Mouse (Mus musculus): ENCODE measurements around the gene Tnfsf8.

Tnfsf8 gene

GRCm38 (mm10) chr4:63860688-63861540 lies at the start of gene Tnfsf8:
Gene Tnfsf8, minus strand, starts transcription at chr4:63861347.
- no peak for DNase-seq (ENCODE audit: low spot score)

- DNase-seq (ENCODE audit: low spot score), result no peak
These were observed 47.4 kb upstream of the Tnfsf8 start for GRCm38 (mm10) chr4:63908511-63908910.

GRCm38 (mm10) chr4:63907473-63907872 lies 46.3 kb upstream of the Tnfsf8 start:
- DNase-seq (ENCODE audit: low spot score), result no peak

DNA sequence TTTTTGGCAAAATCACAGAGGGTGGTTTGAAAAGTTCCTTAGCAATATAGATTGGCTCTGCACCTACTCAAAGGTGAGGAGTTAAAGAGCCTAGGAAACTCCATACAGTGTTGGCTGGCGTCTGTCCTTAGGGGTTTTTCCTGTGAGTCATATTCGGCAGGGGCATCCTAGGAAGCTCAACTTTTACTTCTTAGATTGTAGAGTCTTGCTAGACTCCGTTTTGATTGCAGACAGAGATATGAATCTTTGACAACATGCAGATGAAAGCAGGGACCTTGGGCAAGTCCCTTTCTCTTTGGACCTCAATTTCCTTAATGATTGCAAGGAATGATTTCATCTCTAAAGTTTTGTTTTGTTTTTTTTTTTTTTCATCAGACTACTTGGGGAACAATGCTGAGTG lies 44.9 kb upstream of the Tnfsf8 start:
- DNase-seq (ENCODE audit: low spot score), result no peak

DNA sequence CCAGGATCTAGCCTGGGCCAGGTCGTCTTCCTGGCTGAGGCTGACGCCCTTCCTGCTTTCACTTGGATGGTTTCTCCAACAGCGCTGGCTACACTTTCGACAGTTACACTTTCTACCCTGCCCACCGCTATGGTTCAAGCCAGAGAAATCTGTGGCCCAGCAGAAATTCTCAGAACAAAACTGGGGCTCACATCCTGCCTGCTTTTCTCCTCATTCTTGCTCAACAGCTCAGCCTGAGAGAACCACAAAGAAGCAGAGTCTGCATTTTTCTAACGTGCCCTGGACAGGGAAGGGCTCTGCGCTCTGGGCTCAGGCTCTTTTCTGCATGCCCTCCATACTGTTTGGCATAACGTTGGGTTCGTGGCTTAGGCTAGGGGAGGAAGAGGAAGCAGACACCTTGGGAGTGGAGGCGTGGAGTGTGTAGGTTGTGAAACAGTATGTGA lies 38.0 kb upstream of the Tnfsf8 start:
- no peak for DNase-seq (ENCODE audit: low spot score)

GRCm38 (mm10) chr4:63897152-63897551 lies 36.0 kb upstream of the Tnfsf8 start:
- DNase-seq (ENCODE audit: low spot score), result no peak

GRCm38 (mm10) chr4:63886156-63886555 lies 25.0 kb upstream of the Tnfsf8 start:
- DNase-seq (ENCODE audit: low spot score), result no peak

DNA sequence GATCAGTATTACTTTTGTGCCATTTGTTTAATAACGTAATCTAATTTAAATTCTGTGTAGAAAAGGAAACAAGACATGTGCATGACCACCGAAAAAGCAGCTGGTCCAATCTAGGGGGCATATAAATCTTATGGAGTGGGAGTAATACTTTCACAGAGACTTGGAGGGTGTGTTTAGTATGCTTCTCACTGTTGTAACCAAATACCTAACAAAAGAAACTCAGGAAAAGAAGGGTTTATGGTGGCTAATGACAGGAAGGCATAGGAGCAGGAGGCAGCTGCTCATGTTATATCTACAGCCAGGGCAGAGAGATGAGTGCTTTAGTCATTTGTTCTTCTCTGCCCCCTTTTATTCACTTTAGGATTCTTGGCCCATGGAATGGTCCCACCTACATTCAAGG lies 15.6 kb upstream of the Tnfsf8 start:
- DNase-seq (ENCODE audit: low spot score), result no peak

- DNase-seq (ENCODE audit: low spot score), result no peak
These were observed 14.3 kb upstream of the Tnfsf8 start for GRCm38 (mm10) chr4:63875480-63875879.

DNA sequence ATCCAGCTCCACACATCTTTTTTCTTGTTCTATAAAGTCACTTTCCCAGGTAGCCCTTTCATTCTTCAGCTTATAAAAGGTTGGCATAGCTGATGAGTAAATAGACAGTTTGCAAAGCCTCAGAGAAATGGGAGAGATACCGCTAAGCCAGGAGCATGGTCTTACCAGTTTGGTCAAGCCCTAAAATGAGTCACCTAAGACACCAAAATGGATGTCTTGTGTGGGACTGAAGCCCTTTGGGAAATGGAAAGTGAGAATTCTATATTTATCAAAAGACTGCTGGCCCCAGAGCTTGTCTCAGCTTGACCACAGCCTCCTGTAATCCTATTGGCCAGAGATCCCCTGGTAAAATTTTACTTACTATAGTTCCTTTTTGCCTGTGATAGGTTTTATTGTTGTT lies 9.5 kb upstream of the Tnfsf8 start:
- DNase-seq (ENCODE audit: low spot score), result no peak

- no peak for DNase-seq (ENCODE audit: low spot score)
These were observed 7.6 kb upstream of the Tnfsf8 start for GRCm38 (mm10) chr4:63868770-63869169.

DNA sequence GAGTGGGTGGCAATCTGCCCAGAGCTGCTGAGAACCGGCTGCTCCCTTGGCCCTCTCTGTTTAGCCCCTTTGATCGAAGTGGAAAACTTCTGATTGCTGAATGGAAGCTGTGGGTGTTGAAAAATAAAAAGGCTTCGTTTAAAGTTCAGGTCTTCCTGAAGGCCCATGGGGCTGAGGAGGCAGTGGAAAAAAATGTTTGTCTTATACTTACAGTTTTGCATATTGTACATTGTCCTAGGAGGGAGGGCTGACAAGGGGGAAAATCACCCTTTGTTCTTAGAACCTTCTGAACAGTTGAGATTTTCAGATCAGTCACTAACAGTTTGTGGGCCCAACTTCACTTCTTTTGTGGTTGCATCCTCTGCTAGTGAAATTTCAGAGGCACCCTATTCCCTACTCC lies 1.8 kb upstream of the Tnfsf8 start:
- no peak for DNase-seq (ENCODE audit: low spot score)

DNA sequence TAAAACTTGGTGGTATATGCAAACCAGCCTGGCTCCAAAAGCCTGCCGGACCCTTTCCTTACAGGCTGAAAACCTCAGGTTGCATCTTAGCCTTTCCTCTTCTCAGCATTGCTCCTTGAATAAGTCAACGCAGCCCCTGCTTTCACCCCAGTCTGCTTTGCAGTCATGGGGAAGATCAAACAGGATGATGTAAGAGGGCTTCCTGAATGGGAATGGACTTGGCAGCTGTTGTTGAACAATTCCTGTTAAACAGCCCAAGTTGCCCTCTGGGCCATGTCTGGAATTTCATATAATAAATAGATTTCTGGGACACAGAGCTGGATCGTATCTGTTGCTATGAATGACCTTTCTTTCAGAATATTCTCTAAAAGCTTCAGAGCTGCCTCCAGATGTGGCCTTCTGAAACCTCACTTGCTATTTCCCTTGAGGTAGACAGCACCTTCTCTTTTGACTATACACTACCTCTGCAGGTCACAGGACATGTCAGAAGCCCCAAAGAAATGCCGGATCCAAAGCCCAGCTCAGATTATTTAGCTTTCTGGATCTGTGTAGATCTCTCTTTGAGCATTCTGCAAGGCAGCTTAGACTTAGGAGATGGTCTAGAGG lies 1.0 kb upstream of the Tnfsf8 start:
- no peak for DNase-seq (ENCODE audit: low spot score)

DNA sequence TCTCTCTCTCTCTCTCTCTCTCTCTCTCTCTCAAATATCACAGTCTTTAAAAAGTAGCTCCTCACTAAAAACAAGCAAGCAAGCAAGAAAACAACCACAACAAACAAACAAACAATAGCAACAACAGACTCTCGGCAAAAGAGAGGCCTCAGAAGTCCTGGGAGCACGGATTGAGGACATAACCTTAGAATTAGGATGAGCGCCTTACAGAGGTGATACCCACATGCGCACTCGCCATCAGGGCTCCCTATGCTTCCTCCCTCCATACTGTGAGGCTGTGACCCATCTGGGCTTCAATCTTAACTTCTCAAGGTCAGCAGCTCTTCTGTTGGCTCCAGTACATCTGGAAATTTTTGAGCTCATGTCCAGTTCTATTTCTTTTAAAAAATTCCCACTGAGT lies 911 bp downstream of the Tnfsf8 start:
- DNase-seq (ENCODE audit: low spot score), result no peak

DNA sequence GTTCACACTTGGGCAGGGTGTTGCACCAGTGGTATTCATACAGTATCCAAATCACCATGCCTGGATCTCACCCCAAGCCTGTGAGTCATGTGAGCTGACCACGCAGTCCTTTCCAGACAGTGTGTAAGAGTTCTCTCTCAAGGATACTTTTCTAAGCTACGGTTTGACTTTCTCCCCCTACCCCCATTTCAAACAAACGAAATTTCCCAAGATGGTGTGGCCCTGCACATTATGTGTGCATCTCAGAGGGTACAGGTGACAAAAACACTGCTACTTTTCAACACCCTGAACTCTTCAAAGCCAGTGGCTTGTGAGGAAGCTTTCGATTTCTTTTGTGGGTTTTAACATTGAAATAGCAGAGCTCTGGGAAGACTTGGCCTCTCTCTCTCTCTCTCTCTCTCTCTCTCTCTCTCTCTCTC lies 1.4 kb downstream of the Tnfsf8 start:
- DNase-seq (ENCODE audit: low spot score), result no peak

DNA sequence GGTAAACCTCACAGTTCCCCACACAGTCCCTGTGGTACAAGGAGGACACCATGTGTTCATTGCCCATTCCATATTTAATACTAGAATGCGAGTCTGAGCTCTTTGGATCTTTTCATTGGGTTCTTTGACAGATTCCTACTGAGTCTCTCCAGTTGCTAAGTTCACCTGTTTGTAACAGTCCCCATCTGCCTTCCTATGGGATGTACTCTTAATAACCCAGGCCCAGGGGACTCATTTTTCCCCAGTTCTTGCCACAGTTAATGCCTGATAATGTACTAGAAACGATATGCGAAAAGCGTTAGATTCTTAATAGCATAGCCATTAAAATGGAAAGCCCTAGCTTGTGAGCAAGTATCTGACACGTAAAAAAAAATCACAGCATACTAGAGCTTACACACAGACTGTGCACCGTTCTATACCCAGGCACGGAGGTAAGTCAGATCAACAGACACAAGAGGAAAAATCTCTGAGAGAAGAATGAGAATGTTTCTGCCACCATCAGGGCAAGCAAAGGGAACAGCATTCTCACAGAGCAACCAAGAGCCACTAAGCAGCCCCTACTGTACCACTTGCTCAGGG lies 2.4 kb downstream of the Tnfsf8 start:
- DNase-seq (ENCODE audit: low spot score), result no peak

- DNase-seq (ENCODE audit: low spot score), result no peak
These were observed 4.4 kb downstream of the Tnfsf8 start for GRCm38 (mm10) chr4:63856764-63857163.

GRCm38 (mm10) chr4:63853782-63854386 lies 7.3 kb downstream of the Tnfsf8 start:
- DNase-seq (ENCODE audit: low spot score), result no peak

- DNase-seq (ENCODE audit: low spot score), result no peak
These were observed 11.1 kb downstream of the Tnfsf8 start for GRCm38 (mm10) chr4:63850082-63850481.

DNA sequence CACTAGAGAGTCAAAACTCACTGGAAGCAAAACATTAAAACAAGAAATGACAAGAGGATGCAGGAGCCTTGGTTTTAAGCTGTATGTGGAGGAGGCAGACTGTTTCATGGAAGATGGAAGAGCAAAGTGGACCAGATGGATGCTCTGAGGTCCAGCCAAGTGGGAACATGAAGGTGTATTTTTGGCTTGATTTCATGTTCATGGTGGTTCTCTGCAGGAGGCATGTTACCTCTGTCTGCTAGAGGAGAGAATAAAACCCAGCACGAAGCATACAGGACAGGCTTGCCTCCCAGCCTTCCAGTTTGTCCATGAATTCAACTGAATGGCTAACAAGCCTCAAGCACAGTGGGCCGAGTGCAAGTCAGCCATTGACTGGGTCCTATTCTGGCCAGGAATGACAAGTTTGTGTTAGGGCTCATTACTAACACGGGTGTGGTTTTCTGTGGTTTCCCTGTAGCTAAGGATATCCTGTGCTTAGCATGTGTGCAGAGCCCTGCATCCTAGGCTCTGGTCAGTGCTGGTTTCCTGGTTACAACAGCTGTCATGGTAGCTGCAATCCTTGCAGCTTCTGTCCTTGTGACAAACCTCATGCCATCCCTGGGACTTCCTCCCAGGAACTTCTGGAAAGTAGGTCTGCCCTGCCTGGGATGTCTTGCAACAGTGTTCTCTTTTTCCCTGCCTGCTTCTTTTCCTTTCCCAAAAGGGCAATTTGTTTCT lies 14.1 kb downstream of the Tnfsf8 start:
- DNase-seq (ENCODE audit: low spot score), result no peak

DNA sequence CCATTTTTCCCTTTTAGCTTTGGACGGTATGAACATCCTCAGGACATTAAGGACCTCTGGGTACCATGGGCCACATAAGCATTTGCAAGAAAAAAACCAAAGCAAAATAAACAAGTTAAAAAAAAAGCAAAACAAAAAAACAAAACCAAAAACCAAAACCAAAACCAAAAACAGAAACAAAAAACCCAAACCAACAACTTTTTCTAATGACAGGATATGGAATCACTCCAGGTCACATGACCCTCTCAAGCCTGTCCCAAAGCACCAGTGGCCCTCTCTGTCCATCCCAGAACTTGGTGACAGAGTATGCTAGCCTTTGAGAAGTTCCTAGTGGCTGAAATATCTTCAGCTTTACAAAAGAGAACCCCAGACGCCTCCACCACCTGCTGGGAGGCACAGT lies 15.4 kb downstream of the Tnfsf8 start:
- no peak for DNase-seq (ENCODE audit: low spot score)

GRCm38 (mm10) chr4:63843924-63844323 lies 17.2 kb downstream of the Tnfsf8 start:
- no peak for DNase-seq (ENCODE audit: low spot score)
